Mouse (Mus musculus): ENCODE results near the gene Slf1.

GRCm38 (mm10) chr13:77125159-77125558, 10.1 kb downstream of the Slf1 start:
- TF ChIP-seq ZNF384 (IDR thresholded peaks at IDR 0.05; ENCODE audit: low read depth, low read length) (no peak), ZC3H11A (IDR thresholded peaks at IDR 0.05; ENCODE audit: borderline replicate concordance, low read depth, low read length) (no peak), CHD2 (IDR thresholded peaks at IDR 0.05; ENCODE audit: low read depth, low read length) (no peak), MAFK (IDR thresholded peaks at IDR 0.05; ENCODE audit: insufficient read depth, low read depth, low read length) (no peak)
